Mouse (Mus musculus) megakaryocyte-erythroid progenitor cell, adult 5 weeks (primary cell): ENCODE results near the gene Gm3646. TPM values are rescaled to one million over a fixed set of nuclear protein-coding genes. Genes with fewer than 3 reads are reported as not detected.

Experiments used
- polyA plus RNA-seq: library from polyadenylated mRNA; stranded (reverse); fragments of >175 nt; gene quantifications from 2 replicates; pipeline ENCODE4 v1.2.3, GENCODE M21; 2012

Gm3646 gene
- not detected in 2 replicates for polyA plus RNA-seq

DNA sequence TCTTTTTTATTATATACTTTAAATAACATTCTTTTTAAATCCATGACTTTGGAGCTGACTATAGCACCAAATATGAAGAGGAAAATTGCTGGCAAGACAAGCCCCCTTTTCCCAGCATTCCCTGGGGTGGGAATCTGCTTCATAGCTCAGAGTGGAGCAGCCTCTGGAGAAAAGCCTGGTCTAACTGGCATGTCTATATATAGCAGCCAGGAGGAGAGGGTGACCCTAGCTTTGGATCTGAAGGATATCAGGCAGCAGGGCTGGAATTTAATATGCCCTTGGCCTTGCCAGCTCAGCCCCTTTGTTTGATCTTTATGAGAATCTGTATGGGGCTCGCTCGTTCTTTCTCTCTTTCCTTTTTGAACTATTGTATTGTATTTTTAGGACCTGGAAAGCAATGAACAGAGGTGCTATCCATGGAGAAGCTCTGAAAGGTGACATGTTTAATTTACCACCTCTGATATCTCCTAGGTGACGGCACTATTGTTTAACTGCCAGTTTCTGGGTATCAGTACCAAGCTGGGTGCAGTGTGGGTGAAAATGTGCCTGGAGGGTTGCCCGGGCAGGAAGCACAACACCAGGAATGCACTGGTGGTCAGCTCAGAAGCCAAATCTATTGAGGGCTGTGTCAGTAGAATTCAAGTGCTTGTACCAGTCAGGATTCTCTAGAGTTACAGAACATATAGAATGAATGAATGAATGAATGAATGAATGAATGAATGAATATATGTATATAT lies at the start of gene Gm3646:
Gene Gm3646, minus strand, starts transcription at position 90 of the 737 bp plus-strand sequence.

Other genes with a start within 250 kb of the Gm3646 start
- gene Rnf149, start 227.9 kb downstream of the Gm3646 start, polyA plus RNA-seq, result 27.8 and 28.6 TPM in 2 replicates
- not detected in 2 replicates for gene Creg2, start 153.9 kb downstream of the Gm3646 start, polyA plus RNA-seq
- 0.18 TPM in 1 of 2 replicates, not detected in the other for gene Rfx8, start 84.3 kb downstream of the Gm3646 start, polyA plus RNA-seq
- gene Map4k4, start 95.6 kb upstream of the Gm3646 start, polyA plus RNA-seq, result 53.9 and 75.8 TPM in 2 replicates